Mouse (Mus musculus) lung, postnatal 0 days (tissue): Measurements from ENCODE around the gene Pam. TPM values are rescaled to one million over a fixed set of nuclear protein-coding genes. Genes with fewer than 3 reads are reported as not detected.

Experiments
- ATAC-seq: fragments of 200-750 bp; cut with Nextera tagmentation; 2 replicates; pipeline ENCODE4 v1.8.0; 2017; ENCODE audit warnings: moderate library complexity
- DNase-seq: peaks from one replicate; pipeline ENCODE4 v3.0.0-alpha.2; 2016; ENCODE audit warnings: low spot score
- H3K27ac ChIP-seq: fragments of 300-500 bp; sonication (generic); 2 replicates; pipeline ENCODE4 v1.5.1; 2014; ENCODE audit warnings: antibody characterized with exemption, mild to moderate bottlenecking, low read length, mixed read lengths
- H3K27me3 ChIP-seq: fragments of 300-500 bp; sonication (generic); replicated peaks from 2 replicates; pipeline ENCODE4 v1.6.1; 2014; ENCODE audit warnings: low read length, mixed read lengths; ENCODE audit not compliant: insufficient read depth
- H3K36me3 ChIP-seq: fragments of 300-500 bp; sonication (generic); 2 replicates; pipeline ENCODE4 v1.6.1; 2014; ENCODE audit warnings: low read length, mixed read lengths; ENCODE audit not compliant: insufficient read depth
- H3K4me1 ChIP-seq: fragments of 300-500 bp; sonication (generic); 2 replicates; pipeline ENCODE4 v1.6.1; 2014; ENCODE audit warnings: antibody characterized with exemption, low read depth, low read length, mixed read lengths; ENCODE audit not compliant: insufficient read depth
- H3K4me2 ChIP-seq: fragments of 300-500 bp; sonication (generic); replicated peaks from 2 replicates; pipeline ENCODE4 v1.6.1; 2014; ENCODE audit warnings: low read depth, mild to moderate bottlenecking, low read length, moderate library complexity, mixed read lengths
- H3K4me3 ChIP-seq: fragments of 300-500 bp; sonication (generic); 2 replicates; pipeline ENCODE4 v1.5.1; 2014; ENCODE audit warnings: low read depth, low read length
- H3K9ac ChIP-seq: fragments of 300-500 bp; sonication (generic); replicated peaks from 2 replicates; pipeline ENCODE4 v1.6.1; 2014; ENCODE audit warnings: low read depth, mild to moderate bottlenecking
- H3K9me3 ChIP-seq: fragments of 300-500 bp; sonication (generic); 2 replicates; pipeline ENCODE4 v1.6.1; 2016; ENCODE audit warnings: low read length, mixed read lengths
- CTCF ChIP-seq: IDR thresholded peaks from 2 replicates; pipeline ENCODE4 v1.5.1; 2016; ENCODE audit warnings: antibody characterized with exemption, mild to moderate bottlenecking
- EP300 ChIP-seq: IDR thresholded peaks from 2 replicates; pipeline ENCODE4 v1.6.1; 2016; ENCODE audit warnings: antibody characterized with exemption, mild to moderate bottlenecking, control low read depth
- WGBS: fragments of 180-500 bp; shearing (Covaris S2); extraction: QIAGEN DNeasy Blood & Tissue Kit; methylation state at CpG from one replicate; pipeline ENCODE4 v1.1.7; 2014; 5-methylcytosine and 5-hydroxymethylcytosine counted together
- polyA plus RNA-seq: library from polyadenylated mRNA; unstranded; fragments of >200 nt; fragmentation: Nextera tagmentation; extraction: Ambion mirVana; gene quantifications from 2 replicates; pipeline ENCODE4 v1.2.1, GENCODE M21; 2015

The Pam gene
- polyA plus RNA-seq: 90.3 and 96.6 TPM in 2 replicates

DNA sequence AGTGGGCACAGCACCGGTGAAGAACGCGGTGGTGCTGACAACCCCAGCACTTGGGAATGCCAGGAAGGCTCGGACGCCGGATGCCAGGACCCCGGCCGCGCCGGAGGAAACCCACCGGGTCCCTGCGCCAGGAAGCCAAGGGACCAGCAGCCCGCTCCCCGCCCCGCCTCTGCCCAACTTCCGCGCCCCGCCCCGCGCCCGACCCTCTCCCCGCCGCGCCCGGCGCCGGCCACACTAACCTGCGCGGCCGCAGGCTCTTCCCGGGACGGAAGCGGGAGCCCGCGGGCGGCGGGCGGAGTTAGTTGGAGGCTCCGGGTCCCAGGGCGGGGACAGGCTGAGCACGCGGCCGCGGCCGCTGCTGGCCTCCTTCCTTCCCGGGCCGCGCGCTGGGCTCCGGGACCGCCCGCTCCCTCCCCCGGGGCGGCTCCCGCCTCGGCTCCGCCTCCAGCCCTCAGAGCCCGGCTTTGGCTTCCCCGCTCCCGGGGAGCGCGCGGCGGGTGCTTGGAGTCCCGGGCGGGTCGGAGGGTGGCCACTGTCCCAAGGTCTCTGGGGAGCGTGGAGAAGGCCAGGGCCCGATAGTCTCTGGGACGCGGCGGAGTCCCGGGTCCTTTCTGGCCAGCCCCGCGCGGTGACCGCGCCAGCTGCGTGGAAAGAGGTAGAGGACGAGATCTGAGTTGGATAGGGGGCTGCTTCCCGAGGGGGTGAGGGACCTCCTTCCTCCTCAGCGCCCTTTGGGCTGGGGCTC is at the start of gene Pam:
Gene Pam (minus strand): TSS at position 401 of the 745 bp plus-strand sequence.
- Histone ChIP-seq H3K4me3 (peak within 1 kb of the TSS; percentile 74), H3K9me3 (no peaks in the 10 kb centered on the region), H3K4me2 (peak within 1 kb of the TSS; percentile 85), H3K36me3 (no peaks in the 10 kb centered on the region), H3K27me3 (no peaks in the 10 kb centered on the region), H3K27ac (peak within 1 kb of the TSS; percentile 89), H3K4me1 (no peaks in the 10 kb centered on the region), H3K9ac (peak within 1 kb of the TSS; percentile 64)
- peak; percentile 98 for ATAC-seq
- 0% methylated on average over 35 of the region's 82 CpGs for WGBS
- no peak for TF ChIP-seq EP300
- no peak for TF ChIP-seq CTCF
- DNase-seq: peak; percentile 95

DNA sequence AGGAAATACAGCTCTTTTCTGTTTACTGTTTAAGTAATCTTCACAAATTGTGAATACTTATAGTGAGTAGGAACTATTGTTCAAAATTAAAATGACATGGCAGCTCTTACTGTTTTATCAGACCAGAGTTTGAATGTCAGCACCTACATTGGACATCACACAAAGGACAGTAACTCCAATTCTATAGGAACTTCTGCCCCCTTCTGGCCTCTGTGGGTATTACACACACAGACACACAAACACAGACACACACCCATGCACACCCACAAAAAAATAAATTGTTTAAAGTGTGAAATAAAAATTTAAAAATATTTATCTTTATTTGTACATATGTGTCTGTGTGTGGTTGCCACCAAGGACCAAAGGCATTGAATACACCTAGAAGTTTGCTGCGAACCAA is 49.4 kb upstream of the Pam start:
- no peak overlapping the region for H3K4me3 ChIP-seq
- DNase-seq (no peak), ATAC-seq (no peak)
- no peaks in the 10 kb centered on the region for H3K4me1 ChIP-seq
- no peak overlapping the region for H3K27ac ChIP-seq
- no peak overlapping the region for H3K4me2 ChIP-seq
- no peaks in the 10 kb centered on the region for H3K27me3 ChIP-seq
- TF ChIP-seq CTCF (peak; percentile 37), EP300 (no peak)
- no peaks in the 10 kb centered on the region for H3K36me3 ChIP-seq
- no peaks in the 10 kb centered on the region for H3K9me3 ChIP-seq
- WGBS: 96% methylated on average over 1 of the region's 1 CpGs
- H3K9ac ChIP-seq: no peak overlapping the region

DNA sequence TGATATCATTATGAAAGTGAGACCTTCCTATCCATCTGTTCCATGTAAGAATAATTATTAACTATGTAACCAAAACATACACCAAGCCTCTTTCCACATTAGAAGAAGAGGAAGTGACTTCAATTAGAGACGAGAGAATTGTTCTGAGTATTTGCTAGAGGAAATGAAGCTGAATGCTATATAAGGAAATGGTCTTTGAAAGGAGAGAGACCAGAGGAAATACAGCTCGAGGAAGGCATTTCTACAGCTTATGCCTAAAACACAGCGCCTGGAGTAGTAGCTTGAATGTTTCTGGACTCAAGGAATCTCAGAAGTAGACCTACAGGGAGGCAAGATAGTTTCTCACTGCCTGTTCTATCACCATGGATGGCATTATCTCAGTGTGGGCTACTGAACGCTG is 35.8 kb upstream of the Pam start:
- ATAC-seq (no peak), DNase-seq (peak; percentile 48)
- H3K9ac ChIP-seq: no peak overlapping the region
- no peaks in the 10 kb centered on the region for H3K4me1 ChIP-seq
- 42% methylated on average over 4 of the region's 4 CpGs for WGBS
- no peaks in the 10 kb centered on the region for H3K27me3 ChIP-seq
- TF ChIP-seq EP300 (no peak), CTCF (no peak)
- no peak overlapping the region for H3K4me3 ChIP-seq
- no peaks in the 10 kb centered on the region for H3K9me3 ChIP-seq
- no peaks in the 10 kb centered on the region for H3K36me3 ChIP-seq
- H3K27ac ChIP-seq: no peak overlapping the region
- no peak overlapping the region for H3K4me2 ChIP-seq

DNA sequence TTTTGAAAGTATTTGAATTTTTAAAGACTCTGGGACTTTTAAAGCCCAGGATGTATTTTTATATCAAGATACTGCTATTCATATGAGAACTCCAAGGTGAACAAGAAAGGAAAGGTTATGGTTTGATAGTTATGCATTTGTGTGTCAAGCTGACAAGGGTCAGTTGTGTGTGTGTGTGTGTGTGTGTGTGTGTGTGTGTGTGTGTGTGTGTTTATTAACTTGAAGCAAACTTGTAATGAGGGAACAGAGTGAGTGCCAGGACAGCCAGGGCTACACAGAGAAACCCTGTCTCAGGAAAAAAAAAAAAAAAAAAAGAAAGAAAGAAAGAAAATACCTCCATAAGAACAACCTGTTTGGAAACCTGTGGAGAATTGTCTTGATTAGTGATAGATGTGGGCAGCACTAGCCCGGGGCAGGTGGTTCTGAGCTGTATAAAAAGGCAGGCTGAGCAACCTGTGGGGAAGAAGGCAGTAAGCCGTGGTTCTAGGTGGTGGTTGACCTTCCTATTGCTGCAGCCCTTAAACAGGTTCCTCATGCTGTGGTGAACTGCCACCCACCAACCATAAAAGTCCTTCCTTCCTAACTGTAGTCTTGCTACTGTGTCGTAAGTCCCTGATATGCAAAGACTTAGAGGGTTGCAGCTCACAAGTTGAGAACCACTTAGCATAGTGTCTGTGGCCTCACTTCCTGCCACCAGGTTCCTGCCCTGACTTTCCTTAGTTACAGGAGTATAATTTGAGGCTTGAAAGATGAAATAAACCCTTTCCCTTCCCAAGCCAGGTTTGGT is 34.3 kb upstream of the Pam start:
- peak; percentile 10 for DNase-seq
- ATAC-seq: no peak
- no peak overlapping the region for H3K4me3 ChIP-seq
- 75% methylated on average over 3 of the region's 3 CpGs for WGBS
- no peak overlapping the region for H3K4me2 ChIP-seq
- no peaks in the 10 kb centered on the region for H3K4me1 ChIP-seq
- no peaks in the 10 kb centered on the region for H3K27me3 ChIP-seq
- H3K27ac ChIP-seq: no peak overlapping the region
- H3K36me3 ChIP-seq: no peaks in the 10 kb centered on the region
- H3K9ac ChIP-seq: no peak overlapping the region
- no peak for TF ChIP-seq EP300
- no peak for TF ChIP-seq CTCF
- H3K9me3 ChIP-seq: no peaks in the 10 kb centered on the region

GRCm38 (mm10) chr1:98129111-98129510 is 33.7 kb upstream of the Pam start:
- no peak overlapping the region for H3K4me3 ChIP-seq
- H3K36me3 ChIP-seq: no peaks in the 10 kb centered on the region
- no peak for TF ChIP-seq EP300
- no peak overlapping the region for H3K27ac ChIP-seq
- DNase-seq (no peak), ATAC-seq (no peak)
- WGBS: 44% methylated on average over 1 of the region's 1 CpGs
- H3K9ac ChIP-seq: no peak overlapping the region
- H3K4me2 ChIP-seq: no peak overlapping the region
- H3K27me3 ChIP-seq: no peaks in the 10 kb centered on the region
- no peaks in the 10 kb centered on the region for H3K9me3 ChIP-seq
- H3K4me1 ChIP-seq: no peaks in the 10 kb centered on the region

DNA sequence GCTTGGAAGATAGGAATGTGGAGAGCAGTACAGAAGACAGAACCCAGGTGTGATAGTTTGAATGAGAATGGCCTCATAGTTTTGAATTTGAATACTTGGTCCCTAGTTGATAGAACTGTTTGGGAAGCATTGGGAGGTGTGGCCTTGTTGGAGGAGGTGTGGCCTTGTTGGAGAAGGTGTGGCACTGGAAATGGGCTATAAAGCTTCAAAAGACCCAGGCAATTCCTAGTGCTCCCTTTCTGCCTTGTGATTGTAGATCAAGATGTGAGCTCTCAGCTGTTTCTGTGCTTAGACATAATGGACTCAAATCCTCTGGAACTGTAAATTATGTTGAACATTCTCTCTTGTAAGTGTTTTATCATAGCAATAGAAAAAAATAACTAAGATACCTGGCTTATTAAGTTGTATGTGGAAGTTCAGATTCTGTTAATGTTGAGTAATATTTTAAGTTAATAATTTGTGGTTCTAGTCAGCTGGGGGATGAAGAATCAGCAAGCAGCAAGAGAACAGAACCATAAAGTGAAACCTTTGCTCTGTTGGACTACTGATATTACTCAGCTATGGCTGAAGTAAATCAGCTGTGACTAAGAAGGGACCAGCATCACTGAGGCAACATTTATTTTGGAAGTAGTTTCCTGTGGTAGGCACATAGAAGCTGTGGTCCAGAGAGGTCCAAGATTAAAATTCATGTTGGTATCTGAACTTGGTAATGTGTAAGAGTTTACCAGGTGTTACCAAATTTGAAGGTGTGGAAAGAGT is 33.1 kb upstream of the Pam start:
- DNase-seq: no peak
- ATAC-seq: no peak
- no peaks in the 10 kb centered on the region for H3K9me3 ChIP-seq
- H3K36me3 ChIP-seq: no peaks in the 10 kb centered on the region
- H3K4me1 ChIP-seq: no peaks in the 10 kb centered on the region
- H3K4me2 ChIP-seq: no peak overlapping the region
- no peak overlapping the region for H3K4me3 ChIP-seq
- TF ChIP-seq EP300: no peak
- TF ChIP-seq CTCF: no peak
- H3K27ac ChIP-seq: no peak overlapping the region
- H3K9ac ChIP-seq: no peak overlapping the region
- H3K27me3 ChIP-seq: no peaks in the 10 kb centered on the region
